Mouse (Mus musculus) common myeloid progenitor, adult 5-6 weeks (primary cell): ENCODE data around the gene Gorasp1. TPM values are rescaled to one million over a fixed set of nuclear protein-coding genes. Genes with fewer than 3 reads are reported as not detected.

Source experiments
- ATAC-seq: replicated peaks from 2 replicates; pipeline ENCODE4 v1.8.0; 2016; ENCODE audit warnings: low read depth, mild to moderate bottlenecking, moderate TSS enrichment, inconsistent platforms; ENCODE audit not compliant: poor library complexity, severe bottlenecking
- total RNA-seq: library from RNA; stranded (forward); fragments of 200-1000, 187-1606 nt; gene quantifications from 2 replicates; pipeline ENCODE4 v1.2.3, GENCODE M21; 2017

Gorasp1 gene
- total RNA-seq, 1 experiment from 2014 or later, result 6.3 TPM

DNA sequence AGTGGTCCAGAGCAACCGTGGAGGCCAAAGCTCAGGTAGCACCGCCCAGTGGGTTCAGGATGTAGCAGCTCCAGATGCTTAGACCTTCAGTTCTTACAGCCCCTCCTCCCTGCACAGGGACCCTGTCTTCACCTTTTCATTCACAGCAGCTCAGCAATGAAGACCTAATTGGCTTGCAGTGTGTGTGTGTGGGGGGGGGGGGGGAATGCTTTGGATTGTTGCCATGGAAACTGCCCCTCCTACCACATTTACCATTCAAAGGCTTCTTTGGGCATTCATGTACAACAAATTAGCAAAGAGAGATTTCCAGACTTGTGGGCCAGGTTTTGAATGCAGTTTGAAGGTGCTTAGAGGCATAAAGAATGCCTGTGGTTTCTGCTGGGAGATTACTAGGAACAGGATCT, 48.5 kb downstream of the Gorasp1 start:
- no peak for ATAC-seq

DNA sequence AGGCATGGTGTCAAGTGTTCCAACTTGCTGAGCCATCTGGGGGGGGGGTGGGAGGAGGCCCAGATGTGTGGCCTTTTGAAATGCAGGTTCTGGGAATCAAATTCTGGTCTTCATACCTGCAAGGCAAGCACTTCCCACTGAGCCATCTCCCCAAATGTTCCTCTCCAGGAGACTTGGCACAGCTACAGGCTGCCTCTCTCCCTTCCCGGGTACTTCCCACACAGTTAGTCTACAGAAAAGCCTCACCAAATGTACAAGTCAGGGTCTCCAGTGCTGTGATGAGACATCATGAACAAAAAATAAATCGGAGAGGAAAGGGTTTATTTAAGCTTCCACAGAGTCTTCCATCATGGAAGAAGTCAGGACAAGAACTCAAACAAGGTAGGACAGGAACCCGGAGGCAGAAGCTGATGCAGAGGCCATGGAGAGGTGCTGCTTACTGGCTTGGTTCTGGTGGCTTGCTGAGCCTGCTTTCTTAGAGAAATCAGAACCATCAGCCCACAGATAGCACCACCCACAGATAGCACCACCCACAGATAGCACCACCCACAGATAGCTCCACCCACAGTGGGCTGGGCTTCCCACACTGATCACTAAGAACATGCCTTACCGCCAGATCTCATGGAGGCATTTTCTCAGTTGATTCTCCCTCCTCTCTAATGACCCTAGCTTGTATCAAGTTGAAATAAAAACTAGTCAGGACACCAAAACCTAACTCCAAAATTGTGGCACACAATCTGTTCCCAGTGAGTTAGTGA, 50.0 kb downstream of the Gorasp1 start:
- ATAC-seq, result peak; percentile 54; the same call in 1 of the 2 replicates

Other genes starting within 250 kb of the Gorasp1 start
- not detected in 2 replicates for gene Scn10a, start 218.2 kb downstream of the Gorasp1 start, total RNA-seq
- not detected in 2 replicates for gene Scn11a, start 112.1 kb downstream of the Gorasp1 start, total RNA-seq
- gene Wdr48, start 42.7 kb downstream of the Gorasp1 start, total RNA-seq, result 44.2 and 46.8 TPM in 2 replicates
- gene Ttc21a, start within 50 bp of the Gorasp1 start, total RNA-seq, result 0.15 and 0.46 TPM in 2 replicates
- gene Csrnp1, start 47.1 kb upstream of the Gorasp1 start, total RNA-seq, result 11.9 and 16.9 TPM in 2 replicates
- not detected in 2 replicates for gene Xirp1, start 86.0 kb upstream of the Gorasp1 start, total RNA-seq
- 7.5 and 9.4 TPM in 2 replicates for gene Cx3cr1, start 132.3 kb upstream of the Gorasp1 start, total RNA-seq
- gene Ccr8, start 154.5 kb upstream of the Gorasp1 start, total RNA-seq, result not detected in 2 replicates
- gene Slc25a38, start 172.8 kb upstream of the Gorasp1 start, total RNA-seq, result 31.2 and 41.1 TPM in 2 replicates
- 5,315 and 5,374 TPM in 2 replicates for gene Rpsa, start 190.1 kb upstream of the Gorasp1 start, total RNA-seq
- gene Mobp, start 212.1 kb upstream of the Gorasp1 start, total RNA-seq, result not detected in 2 replicates